Mouse (Mus musculus) liver, embryonic 18 days (tissue): Measurements from ENCODE around the gene Lage3. TPM values are rescaled to one million over a fixed set of nuclear protein-coding genes. Genes with fewer than 3 reads are reported as not detected.

Experiments used
- polyA plus RNA-seq: library from polyadenylated mRNA; depleted of rRNA; stranded (reverse); fragments of >200 nt; gene quantifications from 2 replicates; pipeline ENCODE4 v1.2.3, GENCODE M21; 2012; rRNA removed

Lage3 gene
- polyA plus RNA-seq = 42.7 and 52.1 TPM in 2 replicates

DNA sequence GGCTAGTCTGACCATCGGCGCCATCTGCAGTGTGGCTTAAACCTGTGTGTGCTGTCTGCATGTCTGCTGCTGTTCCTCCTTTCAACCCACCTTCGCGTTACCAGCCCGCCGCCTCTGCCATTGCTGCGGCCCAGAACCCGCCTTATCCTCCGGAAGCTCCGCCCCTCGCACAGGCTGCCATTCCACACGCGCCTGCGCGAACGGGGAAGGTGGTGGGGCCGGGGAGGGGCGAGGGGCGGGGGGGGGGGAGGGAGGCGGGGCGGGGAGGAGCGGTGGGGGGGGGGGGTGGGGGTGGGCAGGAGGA is at the start of gene Lage3:
TSS of gene Lage3 (minus strand) at position 152 of the 304 bp plus-strand sequence.

DNA sequence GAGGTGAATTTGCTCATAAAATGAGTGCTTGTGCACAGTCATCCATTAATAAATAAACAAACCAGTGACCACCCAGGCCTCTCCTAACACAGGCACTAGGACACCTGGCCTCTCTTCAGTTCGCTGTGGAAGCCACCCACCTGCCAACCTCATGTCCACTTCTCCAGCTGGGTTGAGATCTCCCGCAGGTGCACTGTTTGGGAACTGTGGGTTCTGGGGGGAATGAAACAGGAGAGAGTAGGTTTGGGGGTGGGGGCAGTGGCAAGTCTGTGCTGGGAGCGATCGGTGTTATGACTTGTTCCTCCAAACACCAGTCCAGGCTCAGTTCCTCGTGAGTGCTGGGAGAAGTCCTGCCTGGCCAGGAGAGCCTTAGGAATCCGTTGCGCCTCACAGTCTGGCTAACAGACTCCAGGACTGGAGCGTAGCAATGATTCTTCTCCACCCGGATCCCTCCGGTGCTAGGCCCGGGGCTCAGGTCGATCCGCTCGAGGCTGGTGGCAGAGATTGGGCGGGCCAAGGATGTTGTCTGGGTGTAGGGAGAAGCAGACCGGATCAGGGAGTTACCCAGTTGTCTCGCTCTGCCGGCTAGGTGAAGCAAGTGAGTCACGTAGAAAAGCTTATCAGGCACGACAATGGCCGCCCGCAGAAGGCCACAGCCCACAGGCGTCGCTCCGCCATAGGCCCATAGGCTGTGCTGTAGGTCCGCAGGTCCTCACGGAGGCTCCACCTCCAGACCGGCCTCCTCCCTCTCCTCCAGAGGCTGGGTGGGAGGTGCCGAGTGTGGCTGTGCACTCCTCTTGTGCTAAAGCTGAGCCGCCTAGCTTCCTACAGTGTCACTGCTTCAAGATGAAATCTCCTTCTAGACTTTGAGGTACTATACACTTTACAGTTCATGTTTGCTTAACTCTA is 39.4 kb upstream of the Lage3 start, which contains the start of the genes Fam3a and Ikbkg:
TSS of gene Fam3a (minus strand) at position 738 of the 909 bp plus-strand sequence.
TSS of gene Ikbkg (plus strand) at position 756 of the 909 bp plus-strand sequence.

DNA sequence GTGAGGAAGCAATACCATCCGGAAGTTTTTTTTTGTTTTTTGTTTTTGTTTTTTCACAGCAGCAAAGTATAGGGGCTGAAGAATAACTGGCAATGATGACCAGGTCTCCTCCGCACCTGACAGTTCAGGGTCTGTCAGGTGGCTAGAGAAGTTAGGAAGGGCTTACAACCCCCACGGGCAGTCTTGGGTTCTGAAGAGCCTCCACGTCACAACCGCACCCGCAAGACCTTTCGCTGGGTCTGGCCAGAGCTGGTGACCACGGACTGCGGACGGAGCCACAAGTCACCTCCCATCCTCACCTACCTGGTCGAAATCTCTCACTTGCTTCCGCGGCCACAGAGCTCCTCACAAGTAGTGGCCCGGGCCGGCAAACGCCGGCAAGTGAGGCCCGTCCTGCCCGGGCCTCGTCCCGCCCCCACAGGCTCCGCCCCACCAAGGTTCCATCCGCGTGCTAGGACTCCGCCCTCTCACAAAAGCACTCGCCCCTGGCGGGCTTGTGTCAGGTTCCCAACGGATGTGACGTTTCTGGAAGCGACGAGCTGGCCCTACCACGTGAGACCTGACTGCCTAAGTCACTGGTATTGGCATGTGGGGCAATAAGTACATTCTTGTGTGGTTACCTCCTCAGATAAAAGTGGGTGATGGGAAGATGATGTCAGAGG is 19.6 kb upstream of the Lage3 start, which contains the start of the genes Ubl4a and Slc10a3:
TSS of gene Ubl4a (minus strand) at position 331 of the 662 bp plus-strand sequence.
TSS of gene Slc10a3 (minus strand) at position 462 of the 662 bp plus-strand sequence.

DNA sequence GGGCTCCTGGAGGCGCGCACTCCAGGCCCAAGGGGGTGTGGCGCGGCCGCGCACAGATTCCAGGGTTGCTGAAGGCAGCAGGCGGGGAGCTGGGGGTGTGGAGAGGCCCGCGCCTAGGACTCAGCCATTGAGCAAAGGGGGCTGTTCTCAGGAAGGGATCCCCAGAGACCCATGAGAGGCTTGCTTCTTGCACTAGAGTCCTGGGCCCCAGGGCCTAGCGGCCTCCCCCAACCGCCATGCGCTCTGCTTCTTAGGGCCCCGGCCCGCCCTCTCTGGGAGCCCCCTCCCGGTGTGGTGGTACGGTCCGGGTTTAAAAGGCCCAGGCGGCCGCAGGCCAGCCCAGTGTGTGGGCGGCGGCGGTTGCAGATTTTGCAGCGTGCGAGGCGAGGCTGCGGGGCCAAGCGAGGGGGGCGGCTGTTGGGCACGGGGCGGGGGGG is 24.7 kb downstream of the Lage3 start, which contains the start of gene Plxna3:
TSS of gene Plxna3 (plus strand) at position 342 of the 437 bp plus-strand sequence.

DNA sequence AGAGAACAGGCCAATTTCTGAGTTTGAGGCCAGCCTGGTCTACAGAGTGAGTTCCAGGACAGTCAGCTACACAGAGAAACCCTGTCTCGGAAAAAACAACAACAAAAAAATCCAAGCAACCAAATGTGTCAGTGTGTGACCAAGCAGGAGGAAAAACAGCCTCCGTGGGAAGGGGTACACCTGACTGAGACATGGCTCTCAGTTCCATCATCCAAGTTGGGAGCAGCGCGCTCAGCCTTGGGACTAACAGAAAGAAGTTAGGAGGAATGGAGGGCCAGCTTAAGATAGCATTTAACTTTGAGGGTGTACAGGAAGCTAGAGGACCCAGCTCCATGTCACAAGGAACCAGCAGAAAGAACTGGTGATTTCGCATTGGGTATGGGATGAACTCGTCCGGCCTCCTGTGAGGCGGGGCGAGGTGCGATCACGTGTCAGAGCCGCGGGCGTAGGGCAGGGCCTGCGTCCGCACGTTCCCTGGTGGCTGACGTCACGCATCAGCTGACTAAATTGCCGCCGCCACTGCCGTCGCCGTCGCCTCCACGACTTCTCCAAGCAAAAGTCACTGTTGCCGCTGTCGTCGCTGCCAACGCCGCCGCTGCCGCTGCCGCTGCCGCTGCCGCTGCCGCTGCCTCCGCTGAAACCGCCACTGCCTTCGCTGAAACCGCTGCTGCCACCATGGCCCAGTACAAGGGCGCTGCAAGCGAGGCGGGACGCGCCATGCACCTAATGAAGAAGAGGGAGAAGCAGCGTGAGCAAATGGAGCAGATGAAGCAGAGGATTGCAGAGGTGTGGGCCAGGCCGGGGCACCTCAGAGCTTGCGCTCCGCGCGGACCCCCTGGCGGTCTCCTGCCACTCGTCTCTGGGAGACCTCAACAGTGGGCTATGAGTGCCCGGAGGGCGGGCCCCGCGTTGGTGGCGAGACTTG is 40.6 kb downstream of the Lage3 start, which contains the start of gene Fam50a:
TSS of gene Fam50a (plus strand) at position 494 of the 925 bp plus-strand sequence.

DNA sequence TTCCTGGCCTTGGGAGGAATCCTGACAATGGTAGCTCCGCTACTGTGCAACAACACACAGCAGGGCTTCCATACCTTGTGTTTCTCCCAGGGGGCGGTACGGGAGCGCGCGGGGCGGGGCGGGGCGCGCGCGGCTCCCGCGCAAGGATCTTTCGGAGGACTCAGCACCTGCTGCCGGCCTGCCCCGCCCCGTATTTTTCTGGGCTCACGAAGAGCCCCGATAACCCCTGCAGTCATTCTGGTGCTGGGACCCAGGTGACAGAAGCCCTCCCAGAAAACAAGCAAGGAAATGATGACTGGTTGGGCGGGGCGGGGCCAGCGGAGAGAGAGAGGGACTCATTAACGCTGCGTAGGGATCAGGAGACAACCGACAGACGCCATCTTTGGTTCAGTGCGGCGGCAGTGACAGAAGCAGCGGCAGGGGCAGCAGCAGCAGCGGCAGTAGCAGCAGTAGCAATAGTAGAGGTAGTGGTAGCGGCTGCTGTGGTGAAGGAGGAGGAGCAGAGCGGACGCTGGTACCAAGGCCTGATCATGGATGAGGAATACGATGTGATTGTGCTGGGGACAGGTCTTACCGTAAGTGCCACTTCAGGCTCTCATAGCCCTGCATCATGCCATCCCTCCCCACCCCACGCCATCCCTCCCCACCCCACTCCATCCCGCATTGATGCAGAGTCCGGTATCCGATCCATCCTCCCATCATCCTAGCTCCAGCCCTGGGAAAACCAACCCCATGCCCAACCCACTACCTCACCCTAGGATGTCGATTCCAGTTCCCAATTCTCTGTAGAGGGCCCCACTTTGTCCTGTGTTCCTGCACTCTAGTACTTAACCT is 48.3 kb downstream of the Lage3 start, which contains the start of gene Gdi1:
TSS of gene Gdi1 (plus strand) at position 132 of the 834 bp plus-strand sequence.

Other genes with a start within 250 kb of the Lage3 start
- not detected in 2 replicates for gene Opn1mw, start 226.2 kb downstream of the Lage3 start, polyA plus RNA-seq
- 3.2 and 3.9 TPM in 2 replicates for gene Mecp2, start 218.3 kb downstream of the Lage3 start, polyA plus RNA-seq
- not detected in 2 replicates for gene Tex28, start 185.8 kb downstream of the Lage3 start, polyA plus RNA-seq
- not detected in 2 replicates for gene Tktl1, start 176.4 kb downstream of the Lage3 start, polyA plus RNA-seq
- gene Flna, start 103.8 kb downstream of the Lage3 start, polyA plus RNA-seq = 78.2 and 95.5 TPM in 2 replicates
- 21.0 and 25.4 TPM in 2 replicates for gene Emd, start 98.9 kb downstream of the Lage3 start, polyA plus RNA-seq
- 1,323 and 1,359 TPM in 2 replicates for gene Rpl10, start 82.8 kb downstream of the Lage3 start, polyA plus RNA-seq
- 27.9 and 31.7 TPM in 2 replicates for gene Taz, start 71.7 kb downstream of the Lage3 start, polyA plus RNA-seq
- 12.3 and 12.4 TPM in 2 replicates for gene Dnase1l1, start 71.3 kb downstream of the Lage3 start, polyA plus RNA-seq
- 78.4 and 81.0 TPM in 2 replicates for gene Atp6ap1, start 56.5 kb downstream of the Lage3 start, polyA plus RNA-seq
- 114 and 163 TPM in 2 replicates for gene Gdi1, start 48.6 kb downstream of the Lage3 start, polyA plus RNA-seq
- 17.1 and 18.8 TPM in 2 replicates for gene Fam50a, start 40.6 kb downstream of the Lage3 start, polyA plus RNA-seq
- 2.4 and 3.7 TPM in 2 replicates for gene Plxna3, start 24.6 kb downstream of the Lage3 start, polyA plus RNA-seq
- 19.6 and 21.6 TPM in 2 replicates for gene Ubl4a, start 19.6 kb upstream of the Lage3 start, polyA plus RNA-seq
- 4.5 and 4.9 TPM in 2 replicates for gene Slc10a3, start 19.7 kb upstream of the Lage3 start, polyA plus RNA-seq
- 13.7 and 15.3 TPM in 2 replicates for gene Fam3a, start 39.7 kb upstream of the Lage3 start, polyA plus RNA-seq
- gene Ikbkg, start 39.7 kb upstream of the Lage3 start, polyA plus RNA-seq = 18.2 and 19.2 TPM in 2 replicates
- gene G6pdx, start 75.6 kb upstream of the Lage3 start, polyA plus RNA-seq = 23.5 and 26.4 TPM in 2 replicates
- not detected in 2 replicates for gene Gm6880, start 127.8 kb upstream of the Lage3 start, polyA plus RNA-seq
- gene Olfr1326-ps1, start 221.3 kb upstream of the Lage3 start, polyA plus RNA-seq = not detected in 2 replicates
- gene Olfr1325, start 239.1 kb upstream of the Lage3 start, polyA plus RNA-seq = not detected in 2 replicates